ENCODE assay signal across 10 mouse cellular contexts in the genomic region with DNA sequence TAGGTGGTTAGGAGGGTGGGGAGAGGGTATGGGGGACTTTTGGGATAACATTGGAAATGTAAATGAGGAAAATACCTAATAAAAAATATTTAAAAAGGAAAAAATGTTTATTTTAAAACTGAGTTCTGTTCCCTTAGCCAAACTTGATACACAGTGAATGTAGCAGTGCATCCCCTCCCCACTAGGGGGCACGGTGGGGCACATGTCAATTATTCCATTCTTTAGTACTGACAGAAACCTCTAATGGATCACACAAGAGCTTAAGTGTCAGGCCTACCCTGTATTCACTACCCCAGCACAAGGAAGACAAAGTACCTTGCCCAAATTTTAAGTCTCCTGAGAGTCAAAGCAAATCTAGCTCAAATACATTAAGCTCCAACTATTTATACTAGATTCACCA. TPM values are rescaled to one million over a fixed set of nuclear protein-coding genes. Genes with fewer than 3 reads are reported as not detected.
DNase-seq lines count a peak whose midpoint lies in the region; ATAC-seq lines count a peak whose summit lies in the region.
"Had no signal": no experiment of that assay in that cellular context is flagged by ENCODE, and none has a peak within 500 bp of the region (broad histone marks: within the 10 kb centered on the region; RNA-seq: fewer than 3 reads in every experiment).

No protein-coding gene starts in this region.

- H3K27ac ChIP-seq in heart, embryonic 12.5 days (ENCODE audit: poor library complexity, severe bottlenecking): no peak overlapping the region

- H3K4me1 ChIP-seq in heart, embryonic 12.5 days (replicated peaks): no peaks in the 10 kb centered on the region

- no peak for ATAC-seq in heart, embryonic 12.5 days (ENCODE audit: insufficient number of reproducible peaks, low FRiP score)

- 8% methylated on average over 1 of the region's 1 CpGs for WGBS in heart, embryonic 12.5 days

- no peaks in the 10 kb centered on the region for H3K9me3 ChIP-seq in heart, embryonic 12.5 days (replicated peaks)

- no peak overlapping the region for H3K9ac ChIP-seq in heart, embryonic 12.5 days

- H3K4me3 ChIP-seq in heart, embryonic 12.5 days: no peak overlapping the region

- peak; percentile 21 for DNase-seq in heart, adult 8-10 months (ENCODE audit: low spot score)
- peak; percentile 21 to 25 for DNase-seq in B cell, adult 2 months
- peak; percentile 57 for DNase-seq in adrenal gland, adult 18-20 months (ENCODE audit: low spot score in 2 of 2)
- DNase-seq in embryo, embryonic 11 days: peak; percentile 25
- peak; percentile 51 to 88 for DNase-seq in kidney, postnatal 36 days
- peak; percentile 25 for DNase-seq in lung, postnatal 25 days (ENCODE audit: low spot score)
- DNase-seq in urinary bladder, postnatal 25 days (ENCODE audit: low spot score): peak; percentile 46

- no peaks in the 10 kb centered on the region for H3K36me3 ChIP-seq in heart, embryonic 12.5 days

- H3K4me2 ChIP-seq in heart, embryonic 12.5 days: no peak overlapping the region

- H3K27me3 ChIP-seq in heart, embryonic 12.5 days (replicated peaks): no peaks in the 10 kb centered on the region

RNA-seq across cellular contexts. Expression of a gene that starts 17.2 kb away (rescaled TPM):
- not detected for total RNA-seq in heart, adult 8-10 months (2022)
- not detected in 2 replicates for polyA plus RNA-seq in heart, embryonic 12.5 days (2016; fragmentation: Nextera tagmentation; extraction: Ambion mirVana)
- not detected for total RNA-seq in adrenal gland, adult 18-20 months (2021)
- total RNA-seq: left cerebral cortex, adult 8-10 months; neutrophil, adult 5-6 weeks had no signal

RNA-seq across cellular contexts. Expression of a gene that starts 20.8 kb away (rescaled TPM):
- total RNA-seq in heart, adult 8-10 months (2022): not detected
- not detected in 2 replicates for polyA plus RNA-seq in heart, embryonic 12.5 days (2016; fragmentation: Nextera tagmentation; extraction: Ambion mirVana)
- total RNA-seq in adrenal gland, adult 18-20 months (2021): not detected
- total RNA-seq: left cerebral cortex, adult 8-10 months; neutrophil, adult 5-6 weeks had no signal

RNA-seq across cellular contexts. Expression of a gene that starts 59.4 kb away (rescaled TPM):
- not detected for total RNA-seq in heart, adult 8-10 months (2022)
- polyA plus RNA-seq in heart, embryonic 12.5 days (2016; fragmentation: Nextera tagmentation; extraction: Ambion mirVana): not detected in 2 replicates
- not detected for total RNA-seq in adrenal gland, adult 18-20 months (2021)
- total RNA-seq: left cerebral cortex, adult 8-10 months; neutrophil, adult 5-6 weeks had no signal
